Mouse (Mus musculus): ENCODE measurements at regions not wholly inside any gene's neighbourhood (a gene's known extent, or its start where the extent isn't known, plus 50 kb on each side); places are given as distances from the start of the nearest gene placed in this dataset.

GRCm38 (mm10) chr7:133382032-133382712 is 219.8 kb downstream of the Tex36 start:
- H3K4me1 ChIP-seq (ENCODE audit: control insufficient read depth, insufficient read depth): no peaks in the 10 kb centered on the region
- H3K36me3 ChIP-seq (replicated peaks; ENCODE audit: control insufficient read depth, insufficient read depth, low read length): no peaks in the 10 kb centered on the region
- no peak overlapping the region for H3K4me3 ChIP-seq (ENCODE audit: low read depth, low read length)
- ATAC-seq (ENCODE audit: insufficient read depth, low read depth) (no peak), DNase-seq (ENCODE audit: low spot score) (no peak)
- no peak overlapping the region for H3K9ac ChIP-seq (replicated peaks; ENCODE audit: low read depth, low read length)
- no peaks in the 10 kb centered on the region for H3K9me3 ChIP-seq (replicated peaks; ENCODE audit: control insufficient read depth, low read length)
- H3K27me3 ChIP-seq (ENCODE audit: control insufficient read depth, insufficient read depth, low read length): no peaks in the 10 kb centered on the region
- no peak overlapping the region for H3K4me2 ChIP-seq (ENCODE audit: low read depth, low read length)
- 34% methylated on average over 7 of the region's 7 CpGs for WGBS
- no peak overlapping the region for H3K27ac ChIP-seq (ENCODE audit: low read depth)
- TF ChIP-seq CTCF (IDR thresholded peaks at IDR 0.05; ENCODE audit: low read depth): no peak
- TF ChIP-seq EP300 (IDR thresholded peaks at IDR 0.05; ENCODE audit: low read depth): no peak

GRCm38 (mm10) chr7:133379373-133379772 is 222.6 kb downstream of the Tex36 start:
- ATAC-seq (ENCODE audit: insufficient read depth, low read depth) (no peak), DNase-seq (ENCODE audit: low spot score) (no peak)
- Histone ChIP-seq H3K36me3 (replicated peaks; ENCODE audit: control insufficient read depth, insufficient read depth, low read length) (no peaks in the 10 kb centered on the region), H3K4me1 (ENCODE audit: control insufficient read depth, insufficient read depth) (no peaks in the 10 kb centered on the region), H3K9ac (replicated peaks; ENCODE audit: low read depth, low read length) (no peak overlapping the region), H3K4me3 (ENCODE audit: low read depth, low read length) (no peak overlapping the region), H3K27me3 (ENCODE audit: control insufficient read depth, insufficient read depth, low read length) (no peaks in the 10 kb centered on the region), H3K27ac (ENCODE audit: low read depth) (no peak overlapping the region), H3K4me2 (ENCODE audit: low read depth, low read length) (no peak overlapping the region), H3K9me3 (replicated peaks; ENCODE audit: control insufficient read depth, low read length) (no peaks in the 10 kb centered on the region)
- TF ChIP-seq EP300 (IDR thresholded peaks at IDR 0.05; ENCODE audit: low read depth) (no peak), CTCF (IDR thresholded peaks at IDR 0.05; ENCODE audit: low read depth) (no peak)
- WGBS: 85% methylated on average over 1 of the region's 1 CpGs

GRCm38 (mm10) chr7:133378338-133378737 is 223.6 kb downstream of the Tex36 start:
- H3K36me3 ChIP-seq (replicated peaks; ENCODE audit: control insufficient read depth, insufficient read depth, low read length): no peaks in the 10 kb centered on the region
- H3K4me2 ChIP-seq (ENCODE audit: low read depth, low read length): no peak overlapping the region
- no peaks in the 10 kb centered on the region for H3K27me3 ChIP-seq (ENCODE audit: control insufficient read depth, insufficient read depth, low read length)
- ATAC-seq (ENCODE audit: insufficient read depth, low read depth): no peak
- TF ChIP-seq EP300 (IDR thresholded peaks at IDR 0.05; ENCODE audit: low read depth): no peak
- no peak for TF ChIP-seq CTCF (IDR thresholded peaks at IDR 0.05; ENCODE audit: low read depth)
- 70% methylated on average over 5 of the region's 5 CpGs for WGBS
- no peak overlapping the region for H3K27ac ChIP-seq (ENCODE audit: low read depth)
- DNase-seq (ENCODE audit: low spot score): no peak
- no peaks in the 10 kb centered on the region for H3K4me1 ChIP-seq (ENCODE audit: control insufficient read depth, insufficient read depth)
- H3K9me3 ChIP-seq (replicated peaks; ENCODE audit: control insufficient read depth, low read length): no peaks in the 10 kb centered on the region
- H3K9ac ChIP-seq (replicated peaks; ENCODE audit: low read depth, low read length): no peak overlapping the region
- no peak overlapping the region for H3K4me3 ChIP-seq (ENCODE audit: low read depth, low read length)

GRCm38 (mm10) chr7:133376833-133377484 is 225.0 kb downstream of the Tex36 start:
- 41% methylated on average over 8 of the region's 8 CpGs for WGBS
- Histone ChIP-seq H3K27ac (ENCODE audit: low read depth) (no peak overlapping the region), H3K9ac (replicated peaks; ENCODE audit: low read depth, low read length) (no peak overlapping the region), H3K27me3 (ENCODE audit: control insufficient read depth, insufficient read depth, low read length) (no peaks in the 10 kb centered on the region), H3K9me3 (replicated peaks; ENCODE audit: control insufficient read depth, low read length) (no peaks in the 10 kb centered on the region), H3K4me2 (ENCODE audit: low read depth, low read length) (no peak overlapping the region), H3K36me3 (replicated peaks; ENCODE audit: control insufficient read depth, insufficient read depth, low read length) (no peaks in the 10 kb centered on the region), H3K4me3 (ENCODE audit: low read depth, low read length) (no peak overlapping the region), H3K4me1 (ENCODE audit: control insufficient read depth, insufficient read depth) (no peaks in the 10 kb centered on the region)
- ATAC-seq (ENCODE audit: insufficient read depth, low read depth): no peak
- no peak for DNase-seq (ENCODE audit: low spot score)
- TF ChIP-seq EP300 (IDR thresholded peaks at IDR 0.05; ENCODE audit: low read depth) (no peak), CTCF (IDR thresholded peaks at IDR 0.05; ENCODE audit: low read depth) (no peak)

- 53% methylated on average over 2 of the region's 2 CpGs for WGBS
- H3K9ac ChIP-seq (replicated peaks; ENCODE audit: low read depth, low read length): no peak overlapping the region
- no peak for DNase-seq (ENCODE audit: low spot score)
- H3K4me3 ChIP-seq (ENCODE audit: low read depth, low read length): no peak overlapping the region
- no peaks in the 10 kb centered on the region for H3K36me3 ChIP-seq (replicated peaks; ENCODE audit: control insufficient read depth, insufficient read depth, low read length)
- ATAC-seq (ENCODE audit: insufficient read depth, low read depth): no peak
- H3K4me2 ChIP-seq (ENCODE audit: low read depth, low read length): no peak overlapping the region
- no peak overlapping the region for H3K27ac ChIP-seq (ENCODE audit: low read depth)
- no peaks in the 10 kb centered on the region for H3K27me3 ChIP-seq (ENCODE audit: control insufficient read depth, insufficient read depth, low read length)
- no peak for TF ChIP-seq EP300 (IDR thresholded peaks at IDR 0.05; ENCODE audit: low read depth)
- no peak for TF ChIP-seq CTCF (IDR thresholded peaks at IDR 0.05; ENCODE audit: low read depth)
- no peaks in the 10 kb centered on the region for H3K4me1 ChIP-seq (ENCODE audit: control insufficient read depth, insufficient read depth)
- H3K9me3 ChIP-seq (replicated peaks; ENCODE audit: control insufficient read depth, low read length): no peaks in the 10 kb centered on the region
These were observed 229.3 kb downstream of the Tex36 start for GRCm38 (mm10) chr7:133372695-133373094.

All from heart, postnatal 0 days (tissue).